Mouse (Mus musculus) kidney, embryonic 16.5 days (tissue): ENCODE measurements at regions not wholly inside any gene's neighbourhood (a gene's known extent, or its start where the extent isn't known, plus 50 kb on each side); places are given as distances from the start of the nearest gene placed in this dataset.

Experiments used
- ATAC-seq: fragments of 200-750 bp; cut with Nextera tagmentation; 2 replicates; pipeline ENCODE4 v1.8.0; 2017; ENCODE audit warnings: moderate TSS enrichment; ENCODE audit not compliant: low FRiP score, low TSS enrichment
- H3K27ac ChIP-seq: fragments of 300-500 bp; sonication (generic); 2 replicates; pipeline ENCODE4 v1.5.1; 2014; ENCODE audit warnings: low read length
- H3K27me3 ChIP-seq: fragments of 300-500 bp; sonication (generic); 2 replicates; pipeline ENCODE4 v1.6.1; 2014; ENCODE audit warnings: low read length, control low read depth, mixed read lengths; ENCODE audit not compliant: insufficient read depth
- H3K36me3 ChIP-seq: fragments of 300-500 bp; sonication (generic); 2 replicates; pipeline ENCODE4 v1.6.1; 2014; ENCODE audit warnings: low read length, control low read depth, mixed read lengths; ENCODE audit not compliant: insufficient read depth
- H3K4me1 ChIP-seq: fragments of 300-500 bp; sonication (generic); 2 replicates; pipeline ENCODE4 v1.6.1; 2014; ENCODE audit warnings: low read length, control low read depth, mixed read lengths; ENCODE audit not compliant: insufficient read depth
- H3K4me2 ChIP-seq: fragments of 300-500 bp; sonication (generic); replicated peaks from 2 replicates; pipeline ENCODE4 v1.6.1; 2014; ENCODE audit warnings: low read depth, low read length
- H3K4me3 ChIP-seq: fragments of 300-500 bp; sonication (generic); 2 replicates; pipeline ENCODE4 v1.5.1; 2014; ENCODE audit warnings: mild to moderate bottlenecking, low read length
- H3K9ac ChIP-seq: fragments of 300-500 bp; sonication (generic); replicated peaks from 2 replicates; pipeline ENCODE4 v1.6.1; 2014; ENCODE audit warnings: low read length
- H3K9me3 ChIP-seq: fragments of 300-500 bp; sonication (generic); 2 replicates; pipeline ENCODE4 v1.6.1; 2016; ENCODE audit warnings: low read length, control low read depth
- WGBS: fragments of 180-500 bp; shearing (Covaris S2); extraction: QIAGEN DNeasy Blood & Tissue Kit; methylation state at CpG from one replicate; pipeline ENCODE4 v1.1.7; 2014; 5-methylcytosine and 5-hydroxymethylcytosine counted together

- peaks cover 6% of the 10 kb centered on the region for H3K9me3 ChIP-seq
- H3K9ac ChIP-seq: no peak overlapping the region
- H3K27ac ChIP-seq: no peak overlapping the region
- ATAC-seq: no peak
- H3K36me3 ChIP-seq: no peaks in the 10 kb centered on the region
- no peak overlapping the region for H3K4me3 ChIP-seq
- no peak overlapping the region for H3K4me2 ChIP-seq
- H3K27me3 ChIP-seq: no peaks in the 10 kb centered on the region
- WGBS: 63% methylated on average over 2 of the region's 2 CpGs
- no peaks in the 10 kb centered on the region for H3K4me1 ChIP-seq
Observed at GRCm38 (mm10) chr15:50408985-50409384, 3475.7 kb upstream of the Gm7489 start.

- H3K4me2 ChIP-seq: no peak overlapping the region
- no peak overlapping the region for H3K4me3 ChIP-seq
- H3K36me3 ChIP-seq: no peaks in the 10 kb centered on the region
- ATAC-seq: no peak
- 94% methylated on average over 1 of the region's 1 CpGs for WGBS
- H3K4me1 ChIP-seq: no peaks in the 10 kb centered on the region
- H3K9me3 ChIP-seq: no peaks in the 10 kb centered on the region
- H3K27me3 ChIP-seq: no peaks in the 10 kb centered on the region
- no peak overlapping the region for H3K9ac ChIP-seq
- no peak overlapping the region for H3K27ac ChIP-seq
Observed at GRCm38 (mm10) chr15:50417641-50418040, 3467.1 kb upstream of the Gm7489 start.

GRCm38 (mm10) chr15:50423082-50423665, 3461.5 kb upstream of the Gm7489 start:
- no peak for ATAC-seq
- H3K27ac ChIP-seq: no peak overlapping the region
- no peaks in the 10 kb centered on the region for H3K9me3 ChIP-seq
- H3K4me2 ChIP-seq: no peak overlapping the region
- H3K27me3 ChIP-seq: no peaks in the 10 kb centered on the region
- H3K9ac ChIP-seq: no peak overlapping the region
- H3K4me1 ChIP-seq: no peaks in the 10 kb centered on the region
- WGBS: 71% methylated on average over 5 of the region's 5 CpGs
- H3K4me3 ChIP-seq: no peak overlapping the region
- no peaks in the 10 kb centered on the region for H3K36me3 ChIP-seq

GRCm38 (mm10) chr15:50449604-50450003, 3435.1 kb upstream of the Gm7489 start:
- WGBS: 81% methylated on average over 2 of the region's 2 CpGs
- no peak overlapping the region for H3K4me2 ChIP-seq

GRCm38 (mm10) chr15:50472626-50473025, 3412.1 kb upstream of the Gm7489 start:
- no peaks in the 10 kb centered on the region for H3K27me3 ChIP-seq
- ATAC-seq: no peak
- H3K9ac ChIP-seq: no peak overlapping the region
- H3K27ac ChIP-seq: no peak overlapping the region
- no peaks in the 10 kb centered on the region for H3K36me3 ChIP-seq
- no peaks in the 10 kb centered on the region for H3K4me1 ChIP-seq
- no peak overlapping the region for H3K4me2 ChIP-seq
- no peak overlapping the region for H3K4me3 ChIP-seq
- no peaks in the 10 kb centered on the region for H3K9me3 ChIP-seq

More at GRCm38 (mm10) chr15:50449604-50450003, 3435.1 kb upstream of the Gm7489 start:
- no peak overlapping the region for H3K4me3 ChIP-seq
- no peaks in the 10 kb centered on the region for H3K36me3 ChIP-seq
- no peak for ATAC-seq
- no peak overlapping the region for H3K9ac ChIP-seq
- no peak overlapping the region for H3K27ac ChIP-seq
- H3K9me3 ChIP-seq: no peaks in the 10 kb centered on the region
- no peaks in the 10 kb centered on the region for H3K4me1 ChIP-seq
- H3K27me3 ChIP-seq: no peaks in the 10 kb centered on the region

- 80% methylated on average over 2 of the region's 2 CpGs for WGBS
- H3K9ac ChIP-seq: no peak overlapping the region
- no peak for ATAC-seq
- no peaks in the 10 kb centered on the region for H3K9me3 ChIP-seq
- no peak overlapping the region for H3K4me3 ChIP-seq
- H3K4me1 ChIP-seq: no peaks in the 10 kb centered on the region
- H3K27me3 ChIP-seq: no peaks in the 10 kb centered on the region
- H3K4me2 ChIP-seq: no peak overlapping the region
- H3K27ac ChIP-seq: no peak overlapping the region
- H3K36me3 ChIP-seq: no peaks in the 10 kb centered on the region
Observed at GRCm38 (mm10) chr15:50498716-50499115, 3386.0 kb upstream of the Gm7489 start.

- Histone ChIP-seq H3K4me1 (no peaks in the 10 kb centered on the region), H3K4me2 (no peak overlapping the region), H3K36me3 (no peaks in the 10 kb centered on the region), H3K27ac (no peak overlapping the region), H3K27me3 (no peaks in the 10 kb centered on the region), H3K9me3 (no peaks in the 10 kb centered on the region), H3K4me3 (no peak overlapping the region), H3K9ac (no peak overlapping the region)
- WGBS: 74% methylated on average over 3 of the region's 3 CpGs
- no peak for ATAC-seq
Observed at GRCm38 (mm10) chr15:50507999-50508624, 3376.6 kb upstream of the Gm7489 start.

GRCm38 (mm10) chr15:50513036-50513435, 3371.7 kb upstream of the Gm7489 start:
- WGBS: 91% methylated on average over 5 of the region's 5 CpGs
- Histone ChIP-seq H3K36me3 (no peaks in the 10 kb centered on the region), H3K4me3 (no peak overlapping the region), H3K4me1 (no peaks in the 10 kb centered on the region), H3K9me3 (no peaks in the 10 kb centered on the region), H3K27ac (no peak overlapping the region), H3K9ac (no peak overlapping the region), H3K4me2 (no peak overlapping the region), H3K27me3 (no peaks in the 10 kb centered on the region)
- no peak for ATAC-seq

- ATAC-seq: no peak
- Histone ChIP-seq H3K9me3 (no peaks in the 10 kb centered on the region), H3K27ac (no peak overlapping the region), H3K4me2 (no peak overlapping the region), H3K36me3 (no peaks in the 10 kb centered on the region), H3K4me1 (no peaks in the 10 kb centered on the region), H3K4me3 (no peak overlapping the region), H3K9ac (no peak overlapping the region), H3K27me3 (no peaks in the 10 kb centered on the region)
- 45% methylated on average over 2 of the region's 2 CpGs for WGBS
Observed at GRCm38 (mm10) chr15:50524841-50525240, 3359.9 kb upstream of the Gm7489 start.

- Histone ChIP-seq H3K27ac (no peak overlapping the region), H3K4me2 (no peak overlapping the region), H3K4me3 (no peak overlapping the region), H3K9me3 (no peaks in the 10 kb centered on the region), H3K4me1 (no peaks in the 10 kb centered on the region), H3K27me3 (no peaks in the 10 kb centered on the region), H3K36me3 (no peaks in the 10 kb centered on the region), H3K9ac (no peak overlapping the region)
- ATAC-seq: no peak
- 94% methylated on average over 1 of the region's 1 CpGs for WGBS
Observed at GRCm38 (mm10) chr15:50534490-50534889, 3350.2 kb upstream of the Gm7489 start.
